Mouse (Mus musculus) frontal cortex, adult (tissue): ENCODE measurements around the gene Fgf18.
A peak's percentile ranks its signal among the peaks of the same experiment; 100 is the strongest.

ENCODE experiments used
- ATAC-seq: cut with Nextera tagmentation; 2 replicates; pipeline ENCODE4 v1.9.2; 2017; ENCODE audit warnings: mild to moderate bottlenecking, moderate library complexity, mixed read lengths; ENCODE audit not compliant: low TSS enrichment

Fgf18 gene

DNA sequence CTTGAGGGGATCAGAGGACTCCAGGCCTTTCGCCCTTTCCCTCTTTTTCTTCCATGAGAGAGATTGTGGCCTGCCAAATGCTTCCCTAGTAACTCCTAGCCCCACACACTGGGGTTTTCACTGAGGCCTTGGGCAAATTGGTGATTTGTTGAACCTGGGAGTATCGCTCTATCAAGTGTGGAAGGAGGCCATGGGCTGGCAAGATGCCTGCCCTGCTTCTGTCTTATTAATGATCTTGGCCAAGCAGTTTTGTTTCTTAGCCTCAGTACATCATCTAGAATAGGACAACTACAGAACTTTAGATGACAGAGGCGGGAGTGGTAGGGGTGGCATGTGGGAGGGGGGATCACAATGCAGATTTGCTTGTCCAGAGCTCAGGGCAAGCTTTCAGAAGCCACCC, 31.4 kb downstream of the Fgf18 start:
- ATAC-seq, result no peak

DNA sequence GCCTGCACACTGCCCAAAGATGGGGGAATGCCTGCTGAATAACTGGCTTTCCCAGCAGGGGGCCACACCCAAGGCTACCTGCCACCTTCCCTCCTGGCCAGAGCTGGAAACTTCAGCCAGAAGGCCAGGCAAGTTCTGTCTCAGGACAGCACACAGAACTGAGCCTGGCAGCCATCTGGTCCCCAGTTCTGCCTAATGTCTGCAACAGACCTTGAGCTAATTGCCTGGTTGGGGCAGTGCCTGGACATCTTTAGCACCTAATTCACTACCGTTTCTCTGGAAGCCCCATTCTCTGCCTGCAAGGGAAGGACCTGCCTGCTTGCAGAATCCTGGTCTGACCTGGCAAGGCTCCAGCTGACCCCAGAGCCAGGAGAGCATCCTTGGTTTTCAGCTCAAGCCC, 34.8 kb downstream of the Fgf18 start:
- no peak for ATAC-seq

DNA sequence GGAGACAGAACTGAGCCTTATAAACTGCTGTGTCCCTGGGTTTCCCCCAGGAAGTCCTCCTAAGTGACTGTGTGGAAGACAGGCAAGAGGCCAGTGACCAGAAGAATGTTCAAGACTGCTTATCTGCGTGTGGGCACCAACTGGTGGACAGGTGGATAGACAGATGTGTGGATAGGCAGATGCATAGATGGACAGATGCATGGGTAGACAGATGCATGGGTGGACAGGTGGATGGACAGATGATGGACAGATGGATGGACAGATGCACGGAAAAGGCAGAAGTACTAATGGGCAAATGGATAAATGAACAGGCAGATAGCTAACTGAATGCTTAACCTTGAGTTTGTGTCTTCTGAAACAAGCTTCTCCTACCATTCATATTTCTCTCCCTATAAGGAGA, 37.1 kb downstream of the Fgf18 start:
- ATAC-seq, result no peak

DNA sequence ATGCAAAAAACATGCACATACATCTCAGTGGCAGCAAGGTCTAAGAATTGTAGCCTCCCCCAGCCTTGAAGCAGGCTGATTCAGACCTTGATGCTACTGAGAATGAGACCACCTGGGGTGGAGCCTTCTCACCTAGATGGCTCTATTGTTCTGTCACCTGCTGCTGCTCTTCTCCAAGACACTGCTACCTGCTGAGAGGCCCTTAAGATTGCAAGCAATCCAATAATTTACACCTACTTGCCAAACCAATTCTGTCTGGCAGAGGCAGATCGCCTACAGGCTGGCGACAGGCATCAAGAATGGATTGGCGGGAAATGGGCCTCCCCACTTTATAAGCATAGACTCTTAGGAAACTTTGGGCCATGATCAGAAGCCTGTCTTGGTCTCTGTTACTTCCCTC, 39.7 kb downstream of the Fgf18 start:
- ATAC-seq, result no peak

DNA sequence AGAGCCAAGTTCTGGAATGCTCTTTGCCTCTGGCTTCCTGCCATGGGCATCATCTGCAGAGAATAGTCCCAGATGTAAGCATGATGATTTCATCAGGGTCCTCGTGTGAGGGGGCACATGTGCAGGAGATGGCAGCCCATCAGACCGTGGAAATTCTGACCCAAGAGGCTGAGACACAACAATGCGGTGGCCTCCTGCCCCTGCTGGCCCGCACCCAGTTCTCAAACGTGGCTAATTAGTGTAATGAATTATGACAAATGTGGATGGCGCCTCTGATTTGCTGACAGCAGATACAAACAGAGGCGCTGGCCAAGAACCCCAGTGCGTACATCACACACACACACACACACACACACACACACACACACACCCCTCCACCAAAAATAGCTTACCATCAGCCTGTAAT, 42.3 kb downstream of the Fgf18 start:
- ATAC-seq, result no peak

DNA sequence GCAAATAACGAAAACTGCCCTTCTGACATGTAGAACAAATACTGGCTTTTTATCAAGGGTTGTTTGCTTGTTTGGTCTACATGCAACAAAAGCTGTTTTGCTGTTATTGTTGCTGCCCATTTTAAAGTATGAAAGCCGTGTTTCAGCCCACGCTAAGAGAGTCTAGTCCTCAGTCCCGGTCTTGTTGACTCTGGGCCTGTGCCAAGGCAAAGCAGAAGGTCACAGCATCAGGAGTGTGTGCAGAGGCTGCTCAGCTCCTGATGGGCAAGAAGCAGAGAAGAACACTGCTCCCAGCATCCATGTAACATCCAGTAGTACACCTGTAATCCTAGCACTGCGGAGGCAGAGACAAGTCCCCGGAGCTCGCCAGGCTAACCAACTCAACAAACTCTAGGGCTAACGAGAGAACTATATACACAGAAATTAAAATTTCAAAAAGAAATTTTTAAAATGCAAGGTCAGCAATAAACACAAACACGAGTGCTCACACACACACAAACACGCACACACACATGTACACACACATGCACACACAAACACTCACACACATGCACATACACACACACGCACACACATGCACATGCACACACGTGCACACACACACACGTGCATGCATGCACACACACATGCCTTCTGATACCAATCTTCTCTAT, 43.8 kb downstream of the Fgf18 start:
- ATAC-seq, result no peak

DNA sequence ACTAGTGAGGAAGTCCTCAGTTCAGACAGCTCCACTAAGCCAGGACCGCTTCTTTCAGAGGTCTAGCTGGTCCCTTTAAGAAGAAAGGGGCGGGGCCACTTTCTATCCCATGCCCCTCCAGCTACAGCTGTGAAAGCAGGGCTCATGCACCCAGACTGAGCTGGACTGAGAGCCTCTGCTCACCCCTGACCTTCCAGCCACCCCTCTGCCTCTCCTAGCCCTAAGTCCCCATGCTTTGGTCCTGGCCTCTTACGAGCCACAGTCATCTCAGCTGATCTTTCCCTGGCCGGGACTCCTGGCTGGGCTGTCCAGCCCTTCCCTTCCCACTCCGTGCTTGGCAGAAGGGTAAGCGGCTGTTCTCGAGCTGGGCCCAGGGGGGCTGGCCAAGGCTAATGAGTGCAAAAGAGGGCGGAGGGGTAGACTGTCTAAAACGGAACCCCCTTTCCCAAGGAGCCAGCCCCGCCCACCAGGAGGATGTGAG, 47.1 kb downstream of the Fgf18 start:
- 0 out of 2 replicates have a peak, but pooled peaks have one; percentile 20 for ATAC-seq

DNA sequence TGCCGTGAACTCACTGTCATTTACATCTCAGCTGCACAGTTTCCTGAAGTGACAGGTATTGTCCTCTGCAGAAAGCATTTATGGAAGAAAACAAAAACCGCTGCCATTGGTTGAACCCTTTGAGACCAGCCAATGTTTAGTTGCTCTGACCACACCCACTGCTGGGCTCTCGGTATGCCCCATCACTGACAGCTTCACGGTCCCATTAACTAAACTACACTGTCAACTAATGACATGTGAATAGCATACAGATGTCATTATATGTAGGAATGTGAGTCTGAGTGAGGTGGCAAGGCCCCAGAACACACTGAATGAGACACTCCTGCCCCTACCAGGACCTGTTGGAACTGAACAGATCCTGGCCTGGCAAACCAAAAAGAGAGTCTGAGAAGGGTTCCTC, 47.8 kb downstream of the Fgf18 start:
- ATAC-seq, result no peak

DNA sequence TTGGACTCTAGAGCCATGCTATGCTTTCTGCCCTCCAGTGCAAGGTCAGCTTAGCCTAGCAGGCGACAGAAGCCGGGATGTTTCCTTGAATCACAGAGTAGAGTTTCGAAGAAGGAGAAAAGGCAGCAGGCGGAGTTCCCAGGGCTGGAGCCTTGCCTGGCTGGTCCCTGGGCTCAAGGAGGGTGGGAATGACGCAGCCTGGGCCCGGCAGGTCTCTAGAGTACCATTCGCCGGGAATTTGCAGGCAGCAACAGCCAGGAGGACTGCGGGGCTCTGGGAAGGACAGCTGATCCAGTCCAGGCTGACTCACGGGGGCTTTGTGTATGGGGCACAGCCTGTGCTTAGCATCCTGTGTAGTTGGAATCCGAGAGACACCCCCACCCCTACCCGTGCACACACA, 48.8 kb downstream of the Fgf18 start:
- no peak for ATAC-seq

DNA sequence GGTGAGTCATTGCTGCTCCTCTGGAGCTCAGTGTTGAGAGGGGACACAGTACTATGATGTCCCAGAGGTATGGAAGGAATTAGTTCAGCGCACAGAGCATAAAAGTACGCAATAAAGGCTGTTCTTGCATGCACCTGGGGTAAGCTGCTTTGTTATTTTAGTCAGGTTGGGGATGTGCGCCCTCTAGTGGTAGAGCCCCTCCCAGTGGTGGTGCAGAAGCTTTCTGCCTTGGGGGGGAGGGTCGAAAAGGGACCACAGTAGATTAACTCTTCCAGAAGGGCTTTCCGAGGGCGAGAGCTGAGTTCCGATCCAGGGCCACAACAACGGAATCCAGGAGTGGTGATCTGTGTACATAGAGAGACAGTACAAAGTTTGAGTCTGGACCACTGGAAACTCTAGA, 49.3 kb downstream of the Fgf18 start:
- ATAC-seq, result peak; percentile 62

DNA sequence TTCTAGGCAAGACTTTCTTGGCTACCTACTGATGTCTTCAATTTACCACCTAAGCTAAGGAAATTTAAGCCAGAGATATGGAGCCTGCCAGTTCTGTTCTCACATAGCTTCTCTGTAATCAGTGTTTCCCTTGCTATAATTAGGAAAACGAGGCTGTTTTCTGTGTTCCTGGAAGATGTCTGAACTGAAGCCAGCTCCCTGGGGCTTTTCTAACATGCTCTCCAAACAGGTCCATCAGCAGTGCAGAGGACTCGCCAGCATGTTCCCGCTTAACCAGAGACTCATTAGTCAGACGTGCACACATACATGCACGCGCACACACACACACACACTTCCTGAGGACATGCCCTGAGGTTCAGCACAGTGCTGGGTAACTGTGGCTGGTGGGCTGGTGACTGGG, 57.3 kb downstream of the Fgf18 start:
- peak; percentile 82 for ATAC-seq

DNA sequence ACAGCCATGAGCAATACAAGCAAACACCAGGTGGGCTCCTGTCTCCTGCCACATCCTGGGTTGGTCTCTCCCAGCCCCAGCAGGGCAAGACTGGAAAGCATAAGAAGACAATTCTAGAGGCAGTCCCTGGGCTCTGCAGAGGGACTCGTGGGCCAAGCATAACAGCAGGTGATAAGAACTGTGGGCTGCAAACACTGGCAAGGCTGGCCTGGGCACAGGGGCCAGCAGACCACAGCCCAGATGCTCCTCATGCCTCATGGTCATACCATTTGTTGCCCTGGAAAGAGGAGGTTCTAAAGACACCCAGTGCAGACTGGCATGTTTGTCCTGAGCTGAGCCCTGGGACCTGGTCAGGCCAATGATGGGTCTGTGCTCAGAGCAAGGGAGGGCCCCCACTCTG, 59.0 kb downstream of the Fgf18 start:
- no peak for ATAC-seq

DNA sequence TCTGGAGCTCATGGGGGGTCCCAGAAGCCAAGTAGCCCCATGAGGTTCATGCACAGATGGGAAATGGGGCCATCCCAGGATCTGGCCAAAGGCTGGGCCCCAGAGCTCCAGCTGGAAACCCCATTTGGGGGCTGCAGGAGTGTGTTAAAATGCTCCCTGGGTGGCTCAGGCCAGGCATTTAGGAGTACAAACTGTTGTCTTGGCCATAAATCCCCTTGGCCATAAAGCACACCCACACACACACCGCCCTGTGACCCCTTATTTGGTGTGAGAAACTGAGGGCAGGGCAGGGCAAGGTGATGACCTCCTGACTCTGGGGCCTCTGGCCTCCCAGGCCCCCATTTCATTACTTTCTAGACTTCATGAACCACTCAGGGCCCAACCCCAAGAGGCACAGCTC, 61.2 kb downstream of the Fgf18 start:
- no peak for ATAC-seq

DNA sequence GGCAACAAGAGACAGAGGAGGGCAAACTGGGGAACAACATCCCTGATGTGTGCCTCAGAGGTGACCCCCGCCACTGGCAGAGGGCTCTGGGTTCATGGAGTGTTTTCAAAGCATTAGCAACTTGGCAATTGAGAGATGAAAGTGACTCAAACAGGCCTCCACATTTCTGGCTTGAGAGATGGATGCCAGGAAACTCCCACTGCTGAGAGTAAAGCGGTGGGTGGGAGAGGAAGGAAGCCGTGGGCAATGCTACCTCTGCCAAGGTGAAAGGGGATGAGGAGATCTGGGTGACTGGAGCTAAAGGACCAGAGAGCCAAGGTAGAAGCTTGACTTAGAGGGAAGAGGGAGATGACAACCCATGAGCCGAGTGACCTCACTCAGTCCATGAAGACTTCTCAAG, 61.7 kb downstream of the Fgf18 start:
- peak; percentile 74; the same call in 1 of the 2 replicates for ATAC-seq

DNA sequence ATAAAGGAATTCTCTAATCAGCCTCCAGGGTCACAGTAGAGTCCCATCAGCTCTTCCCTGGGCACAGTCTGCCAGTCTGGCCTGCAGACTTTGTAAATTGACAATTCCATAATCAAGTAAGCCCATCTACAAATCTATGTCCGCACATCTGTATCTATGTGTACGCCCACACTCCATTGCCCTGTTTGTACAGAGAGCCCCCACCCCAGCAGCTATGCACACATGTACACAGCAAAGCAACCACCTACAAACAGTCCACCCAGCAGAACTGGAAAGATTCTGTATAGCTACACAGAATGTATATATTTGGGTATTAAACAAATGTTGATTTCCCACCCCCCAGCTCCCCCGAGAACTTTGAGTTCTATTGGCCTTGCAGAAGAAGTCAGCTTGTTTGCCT, 62.1 kb downstream of the Fgf18 start:
- no peak for ATAC-seq

DNA sequence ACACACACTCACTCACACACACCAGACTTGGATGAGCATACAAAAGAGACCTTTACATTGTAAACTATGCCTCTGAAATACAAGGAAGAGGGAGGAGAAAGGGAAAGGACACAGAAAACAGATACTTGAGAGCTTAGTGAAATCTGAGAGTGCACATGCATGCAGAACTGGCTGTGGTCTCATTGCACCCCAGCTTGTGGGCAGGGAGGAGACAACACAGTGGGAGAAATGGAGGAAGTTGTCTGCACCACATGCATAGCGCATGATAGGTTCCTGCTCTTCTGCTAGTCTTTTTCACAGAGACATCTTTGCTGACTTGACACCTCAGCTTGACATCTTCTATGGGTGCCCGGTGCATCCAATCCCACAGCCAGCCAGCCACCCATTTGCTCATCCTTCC, 63.2 kb downstream of the Fgf18 start:
- ATAC-seq, result no peak

DNA sequence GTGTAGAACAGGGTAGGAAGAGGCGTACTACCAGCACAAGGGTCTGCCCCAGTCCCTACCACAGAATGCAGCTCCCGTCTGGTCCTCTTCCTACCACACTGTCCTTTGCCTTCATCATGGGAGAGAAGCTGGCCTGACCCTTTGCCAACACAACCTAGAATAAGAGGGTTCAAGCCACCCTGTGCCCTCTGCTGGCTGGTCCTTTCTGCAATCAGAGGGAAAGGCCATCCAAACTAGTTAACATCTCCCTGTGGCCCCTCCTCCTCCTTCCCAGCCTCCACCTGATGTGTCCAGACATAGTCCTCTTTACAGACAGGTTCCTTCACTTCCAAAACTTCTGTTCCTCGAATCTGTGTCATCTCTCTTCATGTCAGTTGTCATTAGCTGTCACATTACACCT, 66.0 kb downstream of the Fgf18 start:
- ATAC-seq, result no peak

DNA sequence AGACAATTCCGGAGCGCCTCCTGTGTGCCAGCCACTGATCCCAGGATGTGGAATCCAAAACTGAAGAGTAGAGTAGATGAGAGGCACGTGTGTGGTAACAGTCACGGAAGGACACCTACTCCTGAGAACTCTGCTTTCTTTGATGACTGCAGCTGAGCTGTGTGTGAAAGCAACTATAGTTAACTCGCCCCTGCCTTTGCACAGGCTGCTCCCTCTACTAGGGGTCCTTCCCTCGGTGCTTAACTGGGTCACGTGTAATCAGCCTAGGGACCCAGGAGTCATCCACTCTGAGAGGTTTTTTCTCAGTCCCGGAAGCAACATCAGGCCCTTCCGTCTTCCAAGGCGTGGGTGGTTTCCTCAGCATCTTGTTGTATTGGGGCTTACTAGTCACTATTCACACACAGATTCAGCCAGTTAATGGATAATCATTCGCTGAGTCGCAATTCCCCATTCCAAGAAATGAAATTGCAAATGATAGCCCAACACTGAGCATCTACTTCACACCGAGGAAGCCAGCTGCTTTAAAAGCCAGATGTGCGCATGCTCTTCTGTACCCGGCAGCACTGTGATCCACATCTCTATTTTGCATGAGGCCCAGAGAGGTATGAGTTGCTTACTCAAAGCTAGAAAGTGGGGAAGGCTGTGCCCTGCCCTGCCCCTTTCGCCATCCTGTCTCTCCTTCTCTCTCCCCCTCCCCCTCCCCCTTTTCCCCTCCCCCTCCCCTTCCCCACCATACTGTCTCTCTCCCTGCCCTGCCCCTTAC, 67.0 kb downstream of the Fgf18 start:
- ATAC-seq, result peak; percentile 43; the same call in 1 of the 2 replicates

DNA sequence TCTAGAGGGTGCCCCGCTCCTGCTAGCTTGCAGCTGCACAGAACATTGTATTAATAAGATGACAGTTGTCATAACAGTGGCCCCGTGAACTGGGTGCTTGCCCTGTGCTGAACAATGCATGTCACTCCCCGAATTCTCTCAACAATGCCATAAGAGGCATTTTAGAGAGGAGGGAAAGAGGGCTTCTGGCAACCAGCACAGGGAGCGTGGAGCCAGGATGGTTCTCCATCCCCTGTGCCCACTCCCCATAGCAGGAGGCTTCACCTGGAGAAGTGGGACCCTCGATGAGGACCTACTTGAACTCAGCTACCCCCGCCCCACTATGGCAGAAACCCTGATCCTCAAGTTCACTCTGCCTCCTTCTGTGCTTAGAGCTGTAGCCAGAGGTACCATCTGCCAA, 67.8 kb downstream of the Fgf18 start:
- ATAC-seq, result no peak

DNA sequence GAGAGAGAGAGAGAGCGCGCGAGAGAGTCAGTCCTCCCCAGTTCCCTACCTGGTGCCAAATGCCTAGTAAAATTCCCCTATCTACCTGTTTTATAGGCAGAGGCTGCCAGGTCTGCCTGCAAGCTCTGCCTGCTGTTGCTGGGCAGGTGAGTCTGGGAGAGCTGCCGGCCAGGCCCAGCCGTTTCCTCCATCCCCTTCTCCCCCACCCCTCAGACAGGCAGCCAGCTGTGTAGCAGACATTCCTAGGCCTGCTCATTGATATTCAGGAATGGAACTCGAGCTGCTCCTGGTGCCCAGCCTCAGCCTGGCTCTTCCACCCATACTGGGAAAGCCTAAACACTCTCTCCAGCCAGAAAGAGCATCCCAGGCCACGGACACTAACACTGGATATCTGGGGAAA, 69.2 kb downstream of the Fgf18 start:
- ATAC-seq, result no peak

DNA sequence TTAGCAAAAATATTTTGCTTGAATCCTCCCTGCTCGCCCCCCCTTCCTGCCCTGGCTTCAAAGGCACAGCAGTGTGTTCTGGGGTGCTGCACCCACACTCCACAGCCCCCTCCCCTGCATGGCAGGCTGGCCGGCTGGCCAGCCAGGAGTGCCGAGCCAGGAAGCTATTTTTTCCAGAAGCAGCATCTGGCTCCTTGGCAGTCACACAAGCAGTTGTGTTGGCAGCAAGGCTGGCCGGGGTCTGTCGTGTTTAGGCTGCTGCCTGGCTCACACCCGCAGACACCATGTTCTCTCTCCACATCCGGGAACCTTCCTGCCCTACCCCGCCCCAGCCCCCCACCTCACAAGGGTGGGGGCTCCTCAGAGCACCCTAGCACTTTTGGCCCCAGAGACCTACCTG, 71.9 kb downstream of the Fgf18 start:
- peak; percentile 66; the same call in 1 of the 2 replicates for ATAC-seq

DNA sequence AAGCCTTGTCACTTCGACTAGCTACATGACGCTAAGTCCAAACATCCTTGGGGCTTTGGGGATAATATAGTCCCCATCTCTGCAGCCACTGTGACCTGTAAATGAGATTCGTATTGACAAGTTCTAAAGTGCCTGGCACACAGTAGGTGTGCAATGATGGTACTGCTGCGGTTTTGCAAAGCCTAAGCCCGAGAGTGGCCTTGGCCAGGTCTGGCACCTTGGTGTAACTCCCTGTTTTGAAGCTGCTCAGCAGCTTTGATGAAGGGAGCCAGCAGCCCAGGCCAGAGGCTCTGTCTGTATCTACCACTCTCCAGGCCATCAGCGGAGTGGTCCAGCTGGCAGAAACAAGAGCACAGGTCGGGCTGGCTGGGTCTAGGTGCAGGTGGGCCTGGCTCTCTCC, 72.7 kb downstream of the Fgf18 start:
- ATAC-seq, result no peak

DNA sequence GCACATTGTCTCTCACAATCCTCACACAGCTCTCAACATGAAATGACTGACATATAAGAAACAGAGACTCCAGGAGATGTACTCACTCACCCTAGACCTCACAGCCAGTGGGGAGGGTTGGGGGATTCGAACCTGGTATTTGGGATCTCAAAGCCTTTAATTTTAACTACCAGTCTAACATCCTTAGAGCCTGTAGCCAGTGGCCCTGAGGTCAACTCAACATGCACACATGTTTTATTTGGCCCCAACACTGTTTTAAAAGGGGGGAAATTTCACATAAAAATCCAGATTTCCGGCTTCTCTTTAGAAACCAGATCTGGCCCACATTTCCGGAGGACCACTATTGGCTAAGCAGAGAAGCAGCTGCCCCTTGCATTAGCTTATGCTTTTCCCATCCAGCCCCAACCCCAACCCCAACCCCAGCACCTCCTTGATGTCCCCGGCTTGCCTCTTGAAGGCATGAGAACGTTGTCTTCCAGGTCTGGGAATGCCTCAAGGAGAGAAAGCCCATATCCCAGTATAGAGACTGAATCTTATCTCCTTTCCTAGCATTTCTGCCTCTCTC, 75.8 kb downstream of the Fgf18 start:
- no peak for ATAC-seq
